Mouse (Mus musculus) hindbrain, embryonic 16.5 days (tissue): ENCODE results near the gene Adh6b. TPM values are rescaled to one million over a fixed set of nuclear protein-coding genes. Genes with fewer than 3 reads are reported as not detected.

Experiments used
- ATAC-seq: fragments of 200-750 bp; cut with Nextera tagmentation; 2 replicates; pipeline ENCODE4 v1.8.0; 2017; ENCODE audit warnings: moderate TSS enrichment, moderate library complexity
- H3K27ac ChIP-seq: fragments of 300-500 bp; sonication (generic); 2 replicates; pipeline ENCODE4 v1.5.1; 2014; ENCODE audit warnings: low read depth, mild to moderate bottlenecking, control low read depth, low read length, moderate library complexity
- H3K27me3 ChIP-seq: fragments of 300-500 bp; sonication (generic); replicated peaks from 2 replicates; pipeline ENCODE4 v1.6.1; 2014; ENCODE audit warnings: low read length; ENCODE audit not compliant: control insufficient read depth, insufficient read depth
- H3K36me3 ChIP-seq: fragments of 300-500 bp; sonication (generic); 2 replicates; pipeline ENCODE4 v1.6.1; 2014; ENCODE audit warnings: mild to moderate bottlenecking, low read length, moderate library complexity, mixed read lengths; ENCODE audit not compliant: control insufficient read depth, insufficient read depth
- H3K4me1 ChIP-seq: fragments of 300-500 bp; sonication (generic); 2 replicates; pipeline ENCODE4 v1.6.1; 2014; ENCODE audit warnings: low read depth, low read length; ENCODE audit not compliant: control insufficient read depth, insufficient read depth
- H3K4me2 ChIP-seq: fragments of 300-500 bp; sonication (generic); 2 replicates; pipeline ENCODE4 v1.6.1; 2014; ENCODE audit warnings: mild to moderate bottlenecking, low read length, control low read depth, moderate library complexity
- H3K4me3 ChIP-seq: fragments of 300-500 bp; sonication (generic); 2 replicates; pipeline ENCODE4 v1.5.1; 2014; ENCODE audit warnings: mild to moderate bottlenecking, low read length, control low read depth, moderate library complexity
- H3K9ac ChIP-seq: fragments of 300-500 bp; sonication (generic); 2 replicates; pipeline ENCODE4 v1.6.1; 2014; ENCODE audit warnings: low read depth, mild to moderate bottlenecking, control low read depth, low read length, moderate library complexity
- H3K9me3 ChIP-seq: fragments of 300-500 bp; sonication (generic); 2 replicates; pipeline ENCODE4 v1.6.1; 2014; ENCODE audit warnings: mild to moderate bottlenecking, low read length, moderate library complexity; ENCODE audit not compliant: control insufficient read depth
- WGBS: fragments of 180-500 bp; shearing (Covaris S2); extraction: QIAGEN DNeasy Blood & Tissue Kit; methylation state at CpG from one replicate; pipeline ENCODE4 v1.1.7; 2014; 5-methylcytosine and 5-hydroxymethylcytosine counted together
- polyA plus RNA-seq: library from polyadenylated mRNA; unstranded; fragments of >200 nt; fragmentation: Nextera tagmentation; extraction: Ambion mirVana; gene quantifications from 2 replicates; pipeline ENCODE4 v1.2.1, GENCODE M21; 2015

Adh6b gene
- 0.17 TPM in 1 of 2 replicates, not detected in the other for polyA plus RNA-seq

DNA sequence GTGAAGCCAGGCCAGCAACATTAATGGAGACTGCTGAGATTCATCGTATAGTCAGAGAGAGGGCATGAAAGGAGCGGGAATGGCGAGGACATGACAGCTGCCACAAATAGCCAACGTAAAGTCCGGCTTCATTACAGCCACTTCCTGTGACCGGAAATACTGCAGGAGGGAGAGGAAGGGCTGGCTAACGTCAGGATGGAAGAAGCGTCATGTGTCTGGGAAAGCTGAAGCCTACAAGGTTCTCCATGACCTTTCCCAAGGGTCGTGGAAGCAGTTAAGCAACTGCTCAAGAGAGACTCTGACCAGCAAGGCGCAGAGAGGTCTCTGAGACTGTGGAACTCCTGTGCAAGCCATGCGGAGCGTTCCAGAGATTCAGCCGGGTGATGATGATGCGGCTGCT is at the start of gene Adh6b:
TSS of gene Adh6b (plus strand) at position 305 of the 400 bp plus-strand sequence.
- no peaks in the 10 kb centered on the region for H3K36me3 ChIP-seq
- H3K27me3 ChIP-seq: no peaks in the 10 kb centered on the region
- H3K27ac ChIP-seq: no peak within 1 kb of the TSS
- ATAC-seq: no peak
- no peak within 1 kb of the TSS for H3K4me2 ChIP-seq
- H3K4me3 ChIP-seq: no peak within 1 kb of the TSS
- WGBS: 93% methylated on average over 14 of the region's 14 CpGs
- H3K9ac ChIP-seq: no peak within 1 kb of the TSS
- H3K4me1 ChIP-seq: no peaks in the 10 kb centered on the region
- no peaks in the 10 kb centered on the region for H3K9me3 ChIP-seq

DNA sequence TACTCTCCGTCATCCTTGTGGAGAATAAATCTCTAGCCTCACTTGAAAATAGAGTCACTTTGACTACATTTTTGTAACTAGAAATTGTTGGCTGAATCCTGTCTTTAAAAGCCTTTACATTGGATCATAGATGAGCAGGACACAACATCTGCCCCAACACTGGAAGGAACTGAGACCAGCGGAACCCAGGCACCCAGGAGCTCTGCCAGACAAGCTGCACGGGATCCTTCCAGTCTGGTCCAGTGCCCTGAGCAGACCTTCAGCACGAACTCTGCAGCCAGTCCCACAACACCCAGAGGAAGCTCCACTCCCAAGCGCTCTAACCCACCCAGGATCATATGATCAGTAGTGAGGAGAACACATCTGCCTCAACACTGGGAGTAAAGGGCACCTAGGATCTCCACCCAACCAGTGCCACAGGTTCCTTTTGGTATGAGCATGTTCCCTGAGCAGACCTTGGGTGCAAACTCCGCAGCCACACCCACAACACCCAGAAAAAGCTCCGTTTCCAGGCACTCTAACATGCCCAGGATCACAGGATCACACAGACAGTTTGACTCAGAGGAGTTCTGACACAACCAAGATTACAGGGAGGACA is 48.2 kb upstream of the Adh6b start:
- 88% methylated on average over 7 of the region's 7 CpGs for WGBS
- ATAC-seq: no peak
- Histone ChIP-seq H3K4me2 (no peak overlapping the region), H3K36me3 (no peaks in the 10 kb centered on the region), H3K4me1 (no peaks in the 10 kb centered on the region), H3K27me3 (no peaks in the 10 kb centered on the region), H3K9ac (no peak overlapping the region), H3K27ac (no peak overlapping the region), H3K9me3 (peaks cover 8% of the 10 kb centered on the region), H3K4me3 (no peak overlapping the region)

DNA sequence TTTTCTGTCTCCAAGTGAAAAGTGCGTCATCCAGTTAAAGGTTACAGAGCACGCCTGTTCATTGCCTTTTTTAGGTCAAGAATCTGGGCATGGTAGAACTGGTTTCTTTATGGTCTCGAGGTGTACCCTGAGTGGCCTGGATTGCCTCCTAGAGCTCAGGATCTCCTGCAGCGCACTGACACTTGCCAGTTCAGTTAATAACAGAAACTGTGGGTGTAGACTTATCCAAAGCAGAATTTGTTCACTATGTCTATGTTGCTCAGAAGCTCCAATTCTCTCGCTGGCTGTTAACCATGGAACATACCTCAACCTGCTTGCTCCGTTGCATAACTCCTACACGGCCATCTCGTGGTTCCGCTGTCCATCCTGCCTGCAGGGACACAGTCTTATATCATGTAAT is 41.4 kb upstream of the Adh6b start:
- Histone ChIP-seq H3K27me3 (no peaks in the 10 kb centered on the region), H3K9ac (no peak overlapping the region), H3K9me3 (peaks cover 8% of the 10 kb centered on the region), H3K36me3 (no peaks in the 10 kb centered on the region), H3K4me3 (no peak overlapping the region), H3K27ac (no peak overlapping the region), H3K4me1 (no peaks in the 10 kb centered on the region), H3K4me2 (no peak overlapping the region)
- 94% methylated on average over 9 of the region's 9 CpGs for WGBS
- no peak for ATAC-seq

DNA sequence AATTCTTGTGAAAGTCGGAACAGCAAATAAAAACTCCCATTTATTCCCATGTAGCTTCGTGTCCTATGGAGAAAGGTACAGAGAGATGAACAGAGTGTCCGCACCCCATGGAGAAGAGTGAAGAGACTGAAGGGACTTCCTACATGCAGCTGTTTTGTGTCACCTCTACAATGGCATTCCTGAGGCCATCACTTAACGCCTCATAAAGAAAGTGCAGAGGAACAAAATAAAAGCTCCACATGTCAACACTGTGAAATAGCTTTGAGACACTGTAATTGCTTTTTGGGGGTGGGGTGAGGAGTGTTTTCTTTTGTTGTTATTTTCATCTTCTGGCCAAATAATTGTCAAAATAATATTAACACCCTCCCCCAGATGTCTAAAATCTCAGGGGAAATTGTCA is 38.9 kb upstream of the Adh6b start:
- Histone ChIP-seq H3K9me3 (peaks cover 8% of the 10 kb centered on the region), H3K27ac (no peak overlapping the region), H3K4me2 (no peak overlapping the region), H3K27me3 (no peaks in the 10 kb centered on the region), H3K36me3 (no peaks in the 10 kb centered on the region), H3K9ac (no peak overlapping the region), H3K4me3 (no peak overlapping the region), H3K4me1 (peaks cover 3% of the 10 kb centered on the region; the same call in 1 of the 2 replicates)
- no peak for ATAC-seq
- 41% methylated on average over 4 of the region's 4 CpGs for WGBS

DNA sequence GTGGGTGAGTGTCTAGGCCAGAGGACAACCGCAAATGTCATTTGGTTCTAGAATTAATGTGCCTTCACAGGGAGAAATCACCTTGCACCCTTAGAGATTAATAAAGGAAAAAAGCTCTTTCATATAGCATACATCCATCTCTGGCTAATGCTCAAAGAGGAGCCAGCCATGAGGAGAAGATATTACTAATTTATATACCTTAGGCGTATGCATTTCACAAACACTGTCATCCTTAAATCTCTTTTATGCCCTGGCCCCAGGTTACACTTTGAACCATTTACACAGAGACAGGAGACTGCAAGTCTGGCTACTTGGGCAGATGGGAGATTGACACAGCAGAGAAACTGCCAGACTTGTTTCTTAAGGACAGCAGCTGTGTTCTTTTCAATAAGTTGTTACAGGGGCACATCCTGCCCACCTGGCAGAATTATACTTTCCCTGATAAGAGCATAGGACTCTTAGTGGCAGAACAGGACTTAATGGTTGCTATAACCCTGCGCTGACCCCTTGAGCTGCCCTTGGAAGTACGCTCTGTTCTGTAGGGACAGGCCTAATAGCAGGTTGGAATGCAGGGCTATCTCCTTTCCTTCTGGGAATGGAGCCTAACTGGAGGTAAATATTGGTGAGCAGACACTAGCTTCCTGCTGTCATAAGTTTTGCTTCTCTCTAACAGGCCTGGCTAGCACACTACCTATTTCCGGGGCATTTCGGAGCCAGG is 37.6 kb upstream of the Adh6b start:
- 92% methylated on average over 6 of the region's 6 CpGs for WGBS
- Histone ChIP-seq H3K4me2 (no peak overlapping the region), H3K27me3 (no peaks in the 10 kb centered on the region), H3K27ac (no peak overlapping the region), H3K4me1 (peaks cover 3% of the 10 kb centered on the region; the same call in 1 of the 2 replicates), H3K9ac (no peak overlapping the region), H3K9me3 (no peaks in the 10 kb centered on the region), H3K36me3 (no peaks in the 10 kb centered on the region), H3K4me3 (no peak overlapping the region)
- no peak for ATAC-seq

DNA sequence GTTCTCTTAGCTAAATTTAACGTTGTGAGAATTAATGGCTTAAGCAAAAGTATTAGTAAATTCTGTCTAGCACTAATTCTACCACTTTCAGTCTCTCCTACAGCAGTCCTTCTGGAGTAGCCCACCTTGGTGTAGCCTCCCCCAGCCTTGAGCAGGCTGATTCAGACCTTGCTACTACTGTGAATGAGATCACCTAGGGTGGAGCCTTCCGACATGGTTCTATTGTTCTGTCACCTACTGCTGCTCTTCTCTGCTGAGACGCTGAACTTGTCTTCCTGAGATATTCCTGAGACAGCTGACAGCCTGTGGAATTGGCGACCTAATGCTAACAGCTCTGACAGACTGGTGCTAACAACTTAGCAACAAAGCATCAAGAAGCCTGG is 37.1 kb upstream of the Adh6b start:
- Histone ChIP-seq H3K36me3 (no peaks in the 10 kb centered on the region), H3K4me3 (no peak overlapping the region), H3K9ac (no peak overlapping the region), H3K4me1 (peaks cover 3% of the 10 kb centered on the region; the same call in 1 of the 2 replicates), H3K9me3 (no peaks in the 10 kb centered on the region), H3K27me3 (no peaks in the 10 kb centered on the region), H3K27ac (no peak overlapping the region), H3K4me2 (no peak overlapping the region)
- 53% methylated on average over 4 of the region's 4 CpGs for WGBS
- ATAC-seq: no peak

DNA sequence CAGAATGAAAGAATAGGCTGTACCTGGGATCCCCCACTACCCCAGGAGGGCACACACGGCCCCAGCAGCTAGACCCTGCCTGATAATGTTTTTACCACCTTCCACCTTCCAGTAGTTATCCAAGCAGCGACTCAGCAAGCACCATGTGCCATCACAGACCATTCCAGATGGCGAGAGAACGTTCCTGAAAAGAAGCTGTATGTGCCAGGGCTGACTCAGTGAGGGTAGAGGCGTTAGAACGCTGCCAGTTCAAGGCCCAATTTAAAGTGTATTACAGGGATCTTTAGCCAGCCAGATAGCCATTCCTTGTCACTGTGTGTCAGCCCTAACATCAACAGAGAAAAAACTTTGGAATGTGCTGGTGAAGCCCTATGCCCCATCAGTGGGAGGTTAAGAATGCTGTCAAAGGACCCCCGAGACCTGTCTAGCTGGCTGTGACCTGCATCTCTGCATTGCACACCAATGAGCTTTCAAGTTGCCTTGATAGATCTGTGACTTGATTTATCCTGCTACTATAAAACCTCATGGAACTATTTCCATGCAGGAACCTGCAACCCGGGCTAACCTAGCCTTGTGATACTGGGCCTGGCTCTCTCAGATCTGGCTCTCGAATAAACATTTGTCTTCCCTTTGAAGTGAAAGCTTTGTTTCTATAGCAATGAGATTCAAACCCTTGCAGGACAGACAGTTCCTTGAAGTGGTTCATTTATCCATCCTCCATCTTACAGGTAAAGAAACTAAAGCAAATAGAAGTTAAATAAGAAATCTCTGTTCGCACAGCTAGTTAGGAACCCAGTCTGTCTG is 35.9 kb upstream of the Adh6b start:
- no peak for ATAC-seq
- H3K27ac ChIP-seq: no peak overlapping the region
- H3K9ac ChIP-seq: no peak overlapping the region
- H3K27me3 ChIP-seq: no peaks in the 10 kb centered on the region
- H3K4me2 ChIP-seq: no peak overlapping the region
- H3K36me3 ChIP-seq: no peaks in the 10 kb centered on the region
- no peak overlapping the region for H3K4me3 ChIP-seq
- peaks cover 3% of the 10 kb centered on the region; the same call in 1 of the 2 replicates for H3K4me1 ChIP-seq
- no peaks in the 10 kb centered on the region for H3K9me3 ChIP-seq
- 67% methylated on average over 10 of the region's 10 CpGs for WGBS

DNA sequence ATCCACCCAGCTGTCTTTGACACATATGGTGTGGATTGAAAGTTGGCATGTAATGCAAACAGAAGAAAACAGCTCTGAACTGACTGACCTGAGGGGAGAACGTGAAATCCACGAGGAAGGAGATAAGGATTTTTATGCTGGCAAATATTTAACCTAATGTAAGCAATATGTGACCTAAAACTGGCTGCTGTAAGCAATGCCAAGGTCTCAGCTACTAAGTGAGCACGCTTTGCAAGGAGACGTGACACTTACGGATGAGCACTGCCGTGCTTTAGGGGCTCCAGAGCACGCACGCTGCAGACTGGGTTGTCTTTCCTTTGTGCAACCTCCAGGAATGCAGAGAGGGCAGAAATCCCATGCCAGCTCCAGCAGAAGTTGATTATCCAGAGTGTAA is 35.3 kb upstream of the Adh6b start:
- Histone ChIP-seq H3K27ac (no peak overlapping the region), H3K4me2 (no peak overlapping the region), H3K4me1 (peaks cover 3% of the 10 kb centered on the region; the same call in 1 of the 2 replicates), H3K27me3 (no peaks in the 10 kb centered on the region), H3K4me3 (no peak overlapping the region), H3K36me3 (no peaks in the 10 kb centered on the region), H3K9me3 (no peaks in the 10 kb centered on the region), H3K9ac (no peak overlapping the region)
- ATAC-seq: 0 out of 2 replicates have a peak, but pooled peaks have one; percentile 68
- WGBS: 39% methylated on average over 8 of the region's 8 CpGs

DNA sequence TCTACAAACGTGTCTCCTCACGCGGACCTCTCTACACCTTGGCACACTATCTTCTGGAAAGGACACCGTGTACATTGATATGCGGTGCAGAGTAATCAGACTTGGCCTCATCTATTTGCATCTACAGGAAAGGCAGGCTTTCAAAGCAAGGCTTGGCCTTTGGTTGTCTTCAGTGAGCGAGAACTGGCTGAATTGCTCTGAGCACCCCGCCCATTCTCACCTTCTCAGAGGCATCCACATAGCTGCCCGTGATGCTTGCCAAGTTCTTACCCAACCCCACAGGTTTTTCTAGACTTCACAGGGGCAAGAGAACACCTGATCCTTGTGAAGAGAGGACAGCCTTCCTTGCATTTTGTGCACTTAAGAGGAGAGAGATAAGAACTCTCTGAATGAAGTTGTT is 31.7 kb upstream of the Adh6b start:
- Histone ChIP-seq H3K9ac (no peak overlapping the region), H3K36me3 (no peaks in the 10 kb centered on the region), H3K27me3 (no peaks in the 10 kb centered on the region), H3K4me2 (no peak overlapping the region), H3K4me1 (peaks cover 3% of the 10 kb centered on the region; the same call in 1 of the 2 replicates), H3K4me3 (no peak overlapping the region), H3K27ac (no peak overlapping the region), H3K9me3 (no peaks in the 10 kb centered on the region)
- ATAC-seq: no peak
- WGBS: 95% methylated on average over 8 of the region's 8 CpGs
